Mouse (Mus musculus) liver, embryonic 11.5 days (tissue): Measurements from ENCODE around the gene Actl10. TPM values are rescaled to one million over a fixed set of nuclear protein-coding genes. Genes with fewer than 3 reads are reported as not detected.

Source experiments
- ATAC-seq: fragments of 200-750 bp; cut with Nextera tagmentation; replicated peaks from 2 replicates; pipeline ENCODE4 v1.8.0; 2017; ENCODE audit warnings: moderate number of reproducible peaks, mild to moderate bottlenecking, moderate TSS enrichment, moderate library complexity; ENCODE audit not compliant: low FRiP score
- DNase-seq: peaks from one replicate; pipeline ENCODE4 v3.0.0-alpha.2; 2017; ENCODE audit warnings: low spot score
- H3K27ac ChIP-seq: fragments of 300-500 bp; sonication (generic); 2 replicates; pipeline ENCODE4 v1.5.1; 2014; ENCODE audit warnings: mild to moderate bottlenecking, low read depth, low read length, control low read depth
- H3K27me3 ChIP-seq: fragments of 300-500 bp; sonication (generic); replicated peaks from 2 replicates; pipeline ENCODE4 v1.6.1; 2014; ENCODE audit warnings: low read length, mixed read lengths; ENCODE audit not compliant: control insufficient read depth, insufficient read depth
- H3K36me3 ChIP-seq: fragments of 300-500 bp; sonication (generic); 2 replicates; pipeline ENCODE4 v1.6.1; 2014; ENCODE audit warnings: mild to moderate bottlenecking, low read length, moderate library complexity, mixed read lengths; ENCODE audit not compliant: control insufficient read depth, insufficient read depth
- H3K4me1 ChIP-seq: fragments of 300-500 bp; sonication (generic); replicated peaks from 2 replicates; pipeline ENCODE4 v1.6.1; 2014; ENCODE audit warnings: low read length, mixed read lengths; ENCODE audit not compliant: control insufficient read depth, insufficient read depth
- H3K4me2 ChIP-seq: fragments of 300-500 bp; sonication (generic); 2 replicates; pipeline ENCODE4 v1.6.1; 2014; ENCODE audit warnings: mild to moderate bottlenecking, control low read depth, moderate library complexity
- H3K4me3 ChIP-seq: fragments of 300-500 bp; sonication (generic); 2 replicates; pipeline ENCODE4 v1.5.1; 2014; ENCODE audit warnings: low read depth, low read length, control low read depth
- H3K9ac ChIP-seq: fragments of 300-500 bp; sonication (generic); 2 replicates; pipeline ENCODE4 v1.6.1; 2014; ENCODE audit warnings: low read depth, low read length, control low read depth
- H3K9me3 ChIP-seq: fragments of 300-500 bp; sonication (generic); 2 replicates; pipeline ENCODE4 v1.6.1; 2016; ENCODE audit warnings: low read length, inconsistent platforms, mixed read lengths; ENCODE audit not compliant: control insufficient read depth
- WGBS: fragments of 180-500 bp; shearing (Covaris S2); extraction: QIAGEN DNeasy Blood & Tissue Kit; methylation state at CpG from one replicate; pipeline ENCODE4 v1.1.7; 2014; 5-methylcytosine and 5-hydroxymethylcytosine counted together
- polyA plus RNA-seq: library from polyadenylated mRNA; unstranded; fragments of >200 nt; fragmentation: Nextera tagmentation; extraction: Ambion mirVana; gene quantifications from 2 replicates; pipeline ENCODE4 v1.2.1, GENCODE M21; 2014

The Actl10 gene
- polyA plus RNA-seq, 1 experiment from 2014 or later = 0.25 TPM

GRCm38 (mm10) chr2:154569071-154569748, 17.6 kb downstream of the Actl10 start:
- peaks cover 38% of the 10 kb centered on the region for H3K4me1 ChIP-seq

GRCm38 (mm10) chr2:154569836-154570286, 18.3 kb downstream of the Actl10 start, which contains the start of gene E2f1:
Gene E2f1, minus strand, starts transcription at chr2:154569892.
- DNase-seq (peak; percentile 99), ATAC-seq (peak; percentile 95)
- Histone ChIP-seq H3K27me3 (no peaks in the 10 kb centered on the region), H3K9ac (peak within 1 kb of the TSS; percentile 91), H3K27ac (peak within 1 kb of the TSS; percentile 95), H3K4me1 (peaks cover 38% of the 10 kb centered on the region), H3K36me3 (0 out of 2 replicates have a peak, but pooled peaks cover 2% of the 10 kb centered on the region), H3K9me3 (no peaks in the 10 kb centered on the region), H3K4me3 (peak within 1 kb of the TSS; percentile 88), H3K4me2 (peak within 1 kb of the TSS; percentile 86)
- WGBS = under 1% methylated on average over 43 of the region's 44 CpGs

More at GRCm38 (mm10) chr2:154569071-154569748, 17.6 kb downstream of the Actl10 start:
- peak; percentile 85 for ATAC-seq
- Histone ChIP-seq H3K4me3 (peak overlapping the region; percentile 88), H3K27ac (peak overlapping the region; percentile 95), H3K9ac (peak overlapping the region; percentile 91), H3K4me2 (peak overlapping the region; percentile 86), H3K9me3 (no peaks in the 10 kb centered on the region), H3K27me3 (no peaks in the 10 kb centered on the region), H3K36me3 (peaks cover 5% of the 10 kb centered on the region; the same call in 1 of the 2 replicates)
- DNase-seq = peak; percentile 85
- WGBS = under 1% methylated on average over 64 of the region's 70 CpGs

- H3K36me3 ChIP-seq = no peaks in the 10 kb centered on the region
- no peaks in the 10 kb centered on the region for H3K27me3 ChIP-seq
- H3K4me1 ChIP-seq = peaks cover 35% of the 10 kb centered on the region
- H3K9me3 ChIP-seq = no peaks in the 10 kb centered on the region
- peak overlapping the region; percentile 57; the same call in 1 of the 2 replicates for H3K27ac ChIP-seq
- peak overlapping the region; percentile 86 for H3K4me2 ChIP-seq
- H3K9ac ChIP-seq = peak overlapping the region; percentile 69; the same call in 1 of the 2 replicates
- DNase-seq (no peak), ATAC-seq (no peak)
- 53% methylated on average over 4 of the region's 4 CpGs for WGBS
- peak overlapping the region; percentile 88; the same call in 1 of the 2 replicates for H3K4me3 ChIP-seq
These were observed 19.1 kb downstream of the Actl10 start for GRCm38 (mm10) chr2:154570666-154571065.

GRCm38 (mm10) chr2:154571266-154571665, 19.7 kb downstream of the Actl10 start:
- Histone ChIP-seq H3K4me1 (peaks cover 31% of the 10 kb centered on the region), H3K27ac (no peak overlapping the region), H3K9ac (no peak overlapping the region), H3K27me3 (no peaks in the 10 kb centered on the region), H3K4me2 (no peak overlapping the region; the same call in 1 of the 2 replicates), H3K36me3 (no peaks in the 10 kb centered on the region), H3K9me3 (no peaks in the 10 kb centered on the region), H3K4me3 (no peak overlapping the region)
- no peak for ATAC-seq
- WGBS = 70% methylated on average over 4 of the region's 4 CpGs
- DNase-seq = no peak

- DNase-seq (no peak), ATAC-seq (no peak)
- no peak overlapping the region for H3K27ac ChIP-seq
- H3K36me3 ChIP-seq = no peaks in the 10 kb centered on the region
- no peaks in the 10 kb centered on the region for H3K9me3 ChIP-seq
- whole genome bisulfite sequencing = 79% methylated on average over 8 of the region's 8 CpGs
- H3K4me1 ChIP-seq = peaks cover 26% of the 10 kb centered on the region
- no peak overlapping the region for H3K9ac ChIP-seq
- H3K4me2 ChIP-seq = no peak overlapping the region
- no peak overlapping the region for H3K4me3 ChIP-seq
- no peaks in the 10 kb centered on the region for H3K27me3 ChIP-seq
These were observed 20.4 kb downstream of the Actl10 start for GRCm38 (mm10) chr2:154571976-154572375.

GRCm38 (mm10) chr2:154572996-154573395, 21.4 kb downstream of the Actl10 start:
- Histone ChIP-seq H3K4me2 (no peak overlapping the region), H3K9ac (no peak overlapping the region), H3K36me3 (no peaks in the 10 kb centered on the region), H3K9me3 (no peaks in the 10 kb centered on the region), H3K4me3 (no peak overlapping the region), H3K4me1 (peaks cover 22% of the 10 kb centered on the region), H3K27ac (no peak overlapping the region), H3K27me3 (no peaks in the 10 kb centered on the region)
- WGBS = 78% methylated on average over 3 of the region's 3 CpGs
- ATAC-seq (no peak), DNase-seq (no peak)

GRCm38 (mm10) chr2:154574271-154574670, 22.7 kb downstream of the Actl10 start:
- no peak overlapping the region for H3K4me2 ChIP-seq
- H3K36me3 ChIP-seq = no peaks in the 10 kb centered on the region
- WGBS = 65% methylated on average over 7 of the region's 7 CpGs
- H3K4me3 ChIP-seq = no peak overlapping the region
- H3K9me3 ChIP-seq = no peaks in the 10 kb centered on the region
- H3K9ac ChIP-seq = no peak overlapping the region
- no peak overlapping the region for H3K27ac ChIP-seq
- H3K4me1 ChIP-seq = peaks cover 14% of the 10 kb centered on the region
- DNase-seq = no peak
- H3K27me3 ChIP-seq = no peaks in the 10 kb centered on the region
- no peak for ATAC-seq

GRCm38 (mm10) chr2:154576876-154577743, 25.5 kb downstream of the Actl10 start:
- WGBS = 67% methylated on average over 12 of the region's 12 CpGs
- Histone ChIP-seq H3K4me1 (no peaks in the 10 kb centered on the region), H3K9ac (no peak overlapping the region), H3K27me3 (no peaks in the 10 kb centered on the region), H3K4me2 (no peak overlapping the region), H3K36me3 (no peaks in the 10 kb centered on the region), H3K4me3 (no peak overlapping the region), H3K27ac (no peak overlapping the region), H3K9me3 (no peaks in the 10 kb centered on the region)
- DNase-seq (no peak), ATAC-seq (no peak)
